Mouse (Mus musculus): Measurements from ENCODE around the gene Il6ra. TPM values are rescaled to one million over a fixed set of nuclear protein-coding genes. Genes with fewer than 3 reads are reported as not detected.
A peak's percentile ranks its signal among the peaks of the same experiment; 100 is the strongest.
"Not testable (repeated sequence)": the region's sequence is repeated elsewhere in the genome, so short reads cannot be mapped to it uniquely, and the experiment has no call there.

Gene Il6ra
- polyA plus RNA-seq, 1 experiment from 2014 or later = 17.9 TPM

DNA sequence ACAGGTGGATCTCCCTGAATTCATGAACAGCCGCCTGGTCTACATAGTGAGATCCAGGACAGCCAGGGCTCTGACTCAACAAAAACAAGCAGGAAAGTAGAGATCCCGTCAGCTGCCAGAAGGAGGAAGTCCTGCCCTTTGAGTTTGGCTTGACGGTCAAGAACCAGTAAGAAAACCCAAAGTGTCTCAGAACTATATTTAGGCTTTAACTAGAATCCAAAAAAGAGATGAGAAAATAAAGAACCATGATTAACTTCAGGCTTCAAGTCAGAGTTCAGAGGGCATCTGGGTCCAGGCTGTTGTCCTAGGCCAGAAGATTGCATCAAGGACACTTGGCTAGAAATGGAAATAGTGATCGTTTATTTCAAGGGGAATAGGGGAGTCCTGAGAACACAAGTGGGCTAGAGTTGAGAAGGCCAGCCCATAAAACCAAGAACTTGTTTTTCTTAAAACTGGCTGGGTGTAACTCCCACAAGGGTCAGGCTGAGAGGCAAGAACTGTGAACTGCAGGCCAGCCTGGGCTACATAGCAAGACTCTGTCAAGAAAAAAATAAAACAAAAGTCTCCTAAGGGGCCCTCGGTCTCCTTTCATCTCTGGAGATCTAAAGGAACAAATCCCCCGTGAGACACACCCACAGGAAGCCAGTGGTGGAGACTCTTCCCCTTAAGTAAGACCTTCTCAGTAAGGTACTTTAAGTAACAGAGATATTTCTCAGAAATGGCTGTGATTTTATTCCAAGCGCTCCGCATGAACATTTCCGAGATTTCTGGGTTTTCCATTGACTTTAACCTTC, 49.1 kb downstream of the Il6ra start:
- WGBS = 60% methylated on average over 9 of the region's 9 CpGs
- Histone ChIP-seq H3K9ac (replicated peaks; ENCODE audit: low read depth) (no peak overlapping the region), H3K36me3 (ENCODE audit: insufficient read depth, low read length) (no peaks in the 10 kb centered on the region), H3K27me3 (replicated peaks; ENCODE audit: insufficient read depth, low read length) (no peaks in the 10 kb centered on the region), H3K4me3 (ENCODE audit: low read depth, low read length) (no peak overlapping the region), H3K4me1 (ENCODE audit: insufficient read depth, low read depth, low read length) (peaks cover 9% of the 10 kb centered on the region), H3K4me2 (replicated peaks; ENCODE audit: low read depth, low read length) (no peak overlapping the region), H3K9me3 (ENCODE audit: low read length) (no peaks in the 10 kb centered on the region), H3K27ac (ENCODE audit: low read length) (peak overlapping the region; percentile 20; the same call in 1 of the 2 replicates)
- TF ChIP-seq CTCF (IDR thresholded peaks at IDR 0.05) = peak; percentile 55
- no peak for TF ChIP-seq EP300 (IDR thresholded peaks at IDR 0.05)
- DNase-seq (ENCODE audit: low spot score) (peak; percentile 73), ATAC-seq (no peak)

DNA sequence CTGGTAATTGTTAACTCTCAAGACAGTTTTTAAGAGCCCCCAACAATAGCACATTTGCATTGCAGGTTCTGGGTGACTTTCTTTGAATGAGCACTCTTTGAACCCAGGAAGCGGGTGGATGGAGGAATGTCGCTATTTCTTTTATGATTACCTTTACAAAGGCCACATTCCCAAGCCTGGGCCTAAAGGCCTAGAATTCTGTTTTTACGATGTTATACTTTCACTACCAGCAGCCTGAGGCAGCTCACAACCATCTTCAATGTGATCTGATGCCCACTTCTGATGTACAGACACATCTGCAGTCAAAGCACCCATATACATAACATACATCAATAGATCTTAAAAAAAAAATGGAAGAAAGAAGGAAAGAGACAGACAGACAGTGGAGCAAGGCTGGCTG, 49.7 kb downstream of the Il6ra start:
- not testable (repeated sequence) for H3K9me3 ChIP-seq (ENCODE audit: low read length); H3K27ac ChIP-seq (ENCODE audit: low read length); DNase-seq (ENCODE audit: low spot score); H3K27me3 ChIP-seq (replicated peaks; ENCODE audit: insufficient read depth, low read length); H3K9ac ChIP-seq (replicated peaks; ENCODE audit: low read depth); H3K4me2 ChIP-seq (replicated peaks; ENCODE audit: low read depth, low read length); H3K4me1 ChIP-seq (ENCODE audit: insufficient read depth, low read depth, low read length); ATAC-seq; H3K4me3 ChIP-seq (ENCODE audit: low read depth, low read length); H3K36me3 ChIP-seq (ENCODE audit: insufficient read depth, low read length)
- WGBS = 89% methylated on average over 3 of the region's 3 CpGs

DNA sequence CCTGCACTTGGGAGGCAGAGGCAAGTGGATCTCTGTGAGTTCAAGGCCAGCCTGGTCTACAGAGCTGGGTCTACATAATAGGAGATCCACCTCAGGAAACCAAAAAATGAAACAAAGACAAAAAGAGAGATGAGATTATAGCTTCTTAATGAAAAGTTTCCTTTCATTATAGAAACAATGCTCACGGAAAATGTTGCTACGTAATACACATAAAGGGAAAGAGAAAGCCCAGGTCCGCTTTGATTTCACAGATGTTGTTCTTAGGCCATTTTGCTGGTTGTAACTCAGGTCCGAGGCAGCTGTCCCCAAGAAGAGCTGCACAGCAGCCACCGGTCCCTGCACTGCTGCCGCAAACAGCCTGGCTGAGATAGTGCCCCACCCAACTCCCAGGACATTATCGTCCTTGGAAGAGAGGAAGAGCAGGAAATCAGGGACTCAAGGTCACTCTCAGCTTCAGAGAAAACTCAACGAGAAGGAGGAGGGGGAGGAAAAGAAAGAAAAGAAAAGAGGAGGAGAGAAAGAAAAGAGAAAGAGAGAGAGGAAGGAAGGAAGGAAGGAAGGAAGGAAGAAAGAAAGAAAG, 50.7 kb downstream of the Il6ra start:
- ATAC-seq = no peak
- Histone ChIP-seq H3K4me3 (ENCODE audit: low read depth, low read length) (no peak overlapping the region), H3K9me3 (ENCODE audit: low read length) (no peaks in the 10 kb centered on the region), H3K27ac (ENCODE audit: low read length) (0 out of 2 replicates have a peak overlapping the region, but pooled peaks have one; percentile 38), H3K9ac (replicated peaks; ENCODE audit: low read depth) (no peak overlapping the region), H3K4me1 (ENCODE audit: insufficient read depth, low read depth, low read length) (peaks cover 3% of the 10 kb centered on the region), H3K4me2 (replicated peaks; ENCODE audit: low read depth, low read length) (no peak overlapping the region), H3K27me3 (replicated peaks; ENCODE audit: insufficient read depth, low read length) (no peaks in the 10 kb centered on the region), H3K36me3 (ENCODE audit: insufficient read depth, low read length) (no peaks in the 10 kb centered on the region)
- no peak for TF ChIP-seq CTCF (IDR thresholded peaks at IDR 0.05)
- TF ChIP-seq EP300 (IDR thresholded peaks at IDR 0.05) = no peak
- 60% methylated on average over 8 of the region's 8 CpGs for WGBS
- DNase-seq (ENCODE audit: low spot score) = no peak

DNA sequence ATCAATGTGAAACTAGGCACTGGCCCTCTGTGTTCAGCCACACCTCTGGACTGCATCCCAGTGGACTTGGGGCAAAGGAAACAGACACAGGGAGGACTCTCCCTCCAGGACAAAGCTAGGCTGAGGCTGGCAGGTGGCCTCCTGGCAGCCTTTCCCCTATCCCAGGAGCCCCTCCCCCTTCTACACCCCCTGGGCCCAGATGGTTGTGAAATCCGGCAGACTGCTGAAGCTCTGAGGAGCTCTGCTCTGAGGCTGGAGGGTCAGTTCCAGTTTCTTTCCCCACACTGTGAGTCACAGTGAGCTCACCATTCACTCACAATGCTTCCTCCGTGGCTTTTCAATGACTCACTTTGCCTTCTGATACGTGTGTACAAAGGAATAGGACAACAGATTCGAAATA, 51.9 kb downstream of the Il6ra start:
- TF ChIP-seq CTCF (IDR thresholded peaks at IDR 0.05) (no peak), EP300 (IDR thresholded peaks at IDR 0.05) (peak; percentile 47; the same call in 1 of the 2 replicates)
- H3K4me1 ChIP-seq (ENCODE audit: insufficient read depth, low read depth, low read length) = peaks cover 3% of the 10 kb centered on the region
- no peaks in the 10 kb centered on the region for H3K27me3 ChIP-seq (replicated peaks; ENCODE audit: insufficient read depth, low read length)
- H3K36me3 ChIP-seq (ENCODE audit: insufficient read depth, low read length) = no peaks in the 10 kb centered on the region
- peak overlapping the region; percentile 38; the same call in 1 of the 2 replicates for H3K27ac ChIP-seq (ENCODE audit: low read length)
- ATAC-seq (peak; percentile 94), DNase-seq (ENCODE audit: low spot score) (peak; percentile 95)
- no peaks in the 10 kb centered on the region for H3K9me3 ChIP-seq (ENCODE audit: low read length)
- WGBS = 24% methylated on average over 4 of the region's 4 CpGs
- no peak overlapping the region for H3K9ac ChIP-seq (replicated peaks; ENCODE audit: low read depth)
- H3K4me2 ChIP-seq (replicated peaks; ENCODE audit: low read depth, low read length) = no peak overlapping the region
- H3K4me3 ChIP-seq (ENCODE audit: low read depth, low read length) = no peak overlapping the region

DNA sequence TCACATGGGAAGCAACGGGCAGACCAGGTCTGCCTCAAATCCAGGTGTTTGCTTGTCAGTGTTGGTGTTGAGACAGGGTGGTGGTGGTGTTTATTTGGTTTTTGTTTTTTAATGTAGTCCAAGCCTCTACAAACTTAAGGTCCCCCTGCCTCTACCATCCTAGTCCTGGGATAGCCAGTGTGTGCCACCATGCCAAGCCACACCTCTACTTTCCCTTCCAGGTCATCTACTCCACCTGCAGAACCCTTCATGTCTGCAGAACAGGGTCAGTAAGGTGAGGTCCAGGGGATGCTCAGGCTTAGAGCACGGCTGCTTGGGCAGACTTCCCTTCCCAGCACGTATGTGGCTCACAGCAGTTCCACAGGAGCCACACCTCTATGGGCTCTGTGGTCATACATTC, 52.7 kb downstream of the Il6ra start:
- no peaks in the 10 kb centered on the region for H3K9me3 ChIP-seq (ENCODE audit: low read length)
- WGBS = 70% methylated on average over 3 of the region's 3 CpGs
- TF ChIP-seq EP300 (IDR thresholded peaks at IDR 0.05) (no peak), CTCF (IDR thresholded peaks at IDR 0.05) (no peak)
- H3K27ac ChIP-seq (ENCODE audit: low read length) = no peak overlapping the region
- H3K27me3 ChIP-seq (replicated peaks; ENCODE audit: insufficient read depth, low read length) = no peaks in the 10 kb centered on the region
- H3K4me3 ChIP-seq (ENCODE audit: low read depth, low read length) = no peak overlapping the region
- no peak for DNase-seq (ENCODE audit: low spot score)
- no peaks in the 10 kb centered on the region for H3K36me3 ChIP-seq (ENCODE audit: insufficient read depth, low read length)
- no peak overlapping the region for H3K9ac ChIP-seq (replicated peaks; ENCODE audit: low read depth)
- peaks cover 3% of the 10 kb centered on the region for H3K4me1 ChIP-seq (ENCODE audit: insufficient read depth, low read depth, low read length)
- no peak for ATAC-seq
- no peak overlapping the region for H3K4me2 ChIP-seq (replicated peaks; ENCODE audit: low read depth, low read length)

DNA sequence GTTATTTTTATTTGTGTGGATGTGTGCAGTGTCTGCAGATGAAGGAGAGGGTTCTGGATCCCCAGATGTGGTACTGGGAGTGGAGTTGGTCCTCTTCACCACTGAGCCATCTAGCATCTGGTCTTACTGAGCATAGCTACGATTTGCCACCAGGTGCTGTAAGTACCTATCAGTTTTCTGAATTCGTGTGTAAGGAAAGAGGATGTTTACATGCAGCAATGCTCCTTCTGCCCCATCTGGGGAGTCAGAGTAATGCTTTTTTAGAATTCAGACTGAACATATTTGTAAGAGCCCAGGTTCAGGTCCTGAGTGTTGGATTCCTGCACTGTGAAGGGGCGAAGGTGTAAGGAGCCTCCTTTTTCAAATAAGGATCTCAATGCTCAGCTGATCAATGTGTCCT, 53.1 kb downstream of the Il6ra start:
- H3K27me3 ChIP-seq (replicated peaks; ENCODE audit: insufficient read depth, low read length) = no peaks in the 10 kb centered on the region
- H3K4me2 ChIP-seq (replicated peaks; ENCODE audit: low read depth, low read length) = no peak overlapping the region
- TF ChIP-seq CTCF (IDR thresholded peaks at IDR 0.05) (peak; percentile 3; the same call in 1 of the 2 replicates), EP300 (IDR thresholded peaks at IDR 0.05) (no peak)
- ATAC-seq (no peak), DNase-seq (ENCODE audit: low spot score) (no peak)
- no peaks in the 10 kb centered on the region for H3K36me3 ChIP-seq (ENCODE audit: insufficient read depth, low read length)
- H3K4me1 ChIP-seq (ENCODE audit: insufficient read depth, low read depth, low read length) = peaks cover under 1% of the 10 kb centered on the region
- H3K4me3 ChIP-seq (ENCODE audit: low read depth, low read length) = no peak overlapping the region
- WGBS = 54% methylated on average over 3 of the region's 3 CpGs
- no peaks in the 10 kb centered on the region for H3K9me3 ChIP-seq (ENCODE audit: low read length)
- H3K27ac ChIP-seq (ENCODE audit: low read length) = no peak overlapping the region
- H3K9ac ChIP-seq (replicated peaks; ENCODE audit: low read depth) = no peak overlapping the region

Data from lung, postnatal 0 days (tissue).